Mouse (Mus musculus) neural tube, embryonic 14.5 days (tissue): ENCODE measurements around the gene Olfr1487. TPM values are rescaled to one million over a fixed set of nuclear protein-coding genes. Genes with fewer than 3 reads are reported as not detected.
"Not testable (repeated sequence)": the region's sequence is repeated elsewhere in the genome, so short reads cannot be mapped to it uniquely, and the experiment has no call there.

Experiments
- ATAC-seq: fragments of 200-750 bp; cut with Nextera tagmentation; 2 replicates; pipeline ENCODE4 v1.8.0; 2017; ENCODE audit warnings: low read depth, mild to moderate bottlenecking, moderate TSS enrichment, moderate library complexity
- H3K27ac ChIP-seq: fragments of 300-500 bp; sonication (generic); 2 replicates; pipeline ENCODE4 v1.5.1; 2014; ENCODE audit warnings: low read depth, mild to moderate bottlenecking, control low read depth, low read length, moderate library complexity, mixed read lengths
- H3K27me3 ChIP-seq: fragments of 300-500 bp; sonication (generic); 2 replicates; pipeline ENCODE4 v1.6.1; 2014; ENCODE audit warnings: low read length; ENCODE audit not compliant: control insufficient read depth, insufficient read depth
- H3K36me3 ChIP-seq: fragments of 300-500 bp; sonication (generic); 2 replicates; pipeline ENCODE4 v1.6.1; 2014; ENCODE audit warnings: low read length, mixed read lengths; ENCODE audit not compliant: control insufficient read depth, insufficient read depth
- H3K4me1 ChIP-seq: fragments of 300-500 bp; sonication (generic); 2 replicates; pipeline ENCODE4 v1.6.1; 2014; ENCODE audit warnings: low read length; ENCODE audit not compliant: control insufficient read depth, insufficient read depth
- H3K4me2 ChIP-seq: fragments of 300-500 bp; sonication (generic); 2 replicates; pipeline ENCODE4 v1.6.1; 2014; ENCODE audit warnings: mild to moderate bottlenecking, low read depth, low read length, control low read depth
- H3K4me3 ChIP-seq: fragments of 300-500 bp; sonication (generic); 2 replicates; pipeline ENCODE4 v1.5.1; 2014; ENCODE audit warnings: low read depth, low read length, control low read depth, mixed read lengths
- H3K9ac ChIP-seq: fragments of 300-500 bp; sonication (generic); replicated peaks from 2 replicates; pipeline ENCODE4 v1.6.1; 2014; ENCODE audit warnings: low read depth, mild to moderate bottlenecking, control low read depth, low read length, mixed read lengths
- H3K9me3 ChIP-seq: fragments of 300-500 bp; sonication (generic); 2 replicates; pipeline ENCODE4 v1.6.1; 2016; ENCODE audit warnings: low read length; ENCODE audit not compliant: control insufficient read depth
- WGBS: fragments of 180-500 bp; shearing (Covaris S2); extraction: QIAGEN DNeasy Blood & Tissue Kit; methylation state at CpG from one replicate; pipeline ENCODE4 v1.1.7; 2014; 5-methylcytosine and 5-hydroxymethylcytosine counted together
- microRNA-seq: library from miRNA; unstranded; fragments of <30 nt; microRNA quantifications from one replicate; pipeline ENCODE4, GENCODE M21; 2016
- polyA plus RNA-seq: library from polyadenylated mRNA; unstranded; fragments of >200 nt; fragmentation: Nextera tagmentation; extraction: Ambion mirVana; gene quantifications from 2 replicates; pipeline ENCODE4 v1.2.1, GENCODE M21; 2014

Olfr1487 gene
- polyA plus RNA-seq, result not detected in 2 replicates

DNA sequence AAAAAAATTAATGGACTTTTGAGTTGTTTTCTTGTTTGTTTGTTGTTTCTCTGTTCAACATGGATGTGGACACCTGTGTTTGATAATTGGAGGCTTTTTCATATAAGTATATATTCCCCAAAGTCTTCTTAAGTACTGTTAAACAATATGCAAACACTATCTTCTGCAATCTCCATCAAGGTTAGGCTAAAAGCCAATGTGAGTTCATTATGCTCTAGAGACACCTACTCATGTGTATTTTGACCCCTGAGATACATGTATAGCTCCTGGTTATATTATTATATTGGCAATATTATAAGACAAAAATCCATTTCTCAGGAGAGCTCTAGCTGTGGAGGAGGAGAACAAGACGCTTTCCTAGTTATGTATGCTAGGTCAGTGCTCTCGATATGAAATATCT is at the start of gene Olfr1487:
TSS of gene Olfr1487 (plus strand) at position 301 of the 400 bp plus-strand sequence.
- H3K9ac ChIP-seq, H3K36me3 ChIP-seq, ATAC-seq, H3K4me3 ChIP-seq, H3K27ac ChIP-seq, H3K9me3 ChIP-seq, H3K27me3 ChIP-seq, H3K4me1 ChIP-seq, H3K4me2 ChIP-seq: not testable (repeated sequence)
- WGBS, result 94% methylated on average over 2 of the region's 2 CpGs

DNA sequence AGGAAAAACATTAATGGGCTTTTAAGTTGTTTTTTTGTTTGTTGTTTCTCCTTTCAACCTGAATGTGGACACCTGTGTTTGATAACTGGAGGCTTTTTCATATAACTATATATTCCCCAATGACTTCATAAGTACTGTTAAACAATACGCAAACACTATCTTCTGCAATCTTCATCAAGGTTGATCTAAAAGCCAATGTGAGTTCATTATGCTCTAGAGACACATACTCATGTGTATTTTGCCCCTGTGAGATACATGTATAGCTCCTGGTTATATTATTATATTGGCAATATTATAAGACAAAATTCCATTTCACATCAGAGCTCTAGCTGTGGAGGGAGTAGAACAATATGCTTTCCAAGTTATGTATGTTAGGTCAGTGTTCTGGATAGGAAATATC is 34.0 kb upstream of the Olfr1487 start, which contains the start of gene Olfr1484:
TSS of gene Olfr1484 (plus strand) at position 301 of the 400 bp plus-strand sequence.
- no peak within 1 kb of the TSS for H3K27ac ChIP-seq
- H3K9ac ChIP-seq, result no peak within 1 kb of the TSS
- H3K9me3 ChIP-seq, result no peaks in the 10 kb centered on the region
- no peaks in the 10 kb centered on the region for H3K36me3 ChIP-seq
- 96% methylated on average over 1 of the region's 1 CpGs for WGBS
- no peaks in the 10 kb centered on the region for H3K4me1 ChIP-seq
- H3K4me2 ChIP-seq, result no peak within 1 kb of the TSS
- no peak for ATAC-seq
- no peaks in the 10 kb centered on the region for H3K27me3 ChIP-seq
- no peak within 1 kb of the TSS for H3K4me3 ChIP-seq

DNA sequence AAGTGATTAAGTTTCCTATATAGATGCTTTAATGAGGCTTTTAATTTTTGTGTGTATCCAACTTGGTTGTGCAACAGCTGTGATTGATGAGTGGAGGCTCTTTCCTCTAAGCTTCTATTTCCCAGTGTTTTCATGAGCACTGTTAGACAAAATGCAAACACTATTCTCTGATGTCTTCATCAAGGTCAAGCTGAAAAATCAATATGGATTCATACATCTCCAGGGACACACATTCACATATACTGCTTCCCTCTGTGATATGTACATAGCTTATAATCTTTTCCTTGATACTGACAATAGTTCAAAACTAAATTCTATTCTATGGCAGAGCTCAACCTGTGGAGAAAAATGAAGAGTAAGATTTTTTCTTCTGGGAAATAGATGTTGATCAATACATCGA is 14.1 kb downstream of the Olfr1487 start, which contains the start of gene Olfr1489:
TSS of gene Olfr1489 (plus strand) at position 301 of the 400 bp plus-strand sequence.
- Histone ChIP-seq H3K27ac (no peak within 1 kb of the TSS), H3K4me2 (no peak within 1 kb of the TSS), H3K4me3 (no peak within 1 kb of the TSS), H3K9ac (no peak within 1 kb of the TSS), H3K9me3 (no peaks in the 10 kb centered on the region), H3K4me1 (no peaks in the 10 kb centered on the region), H3K27me3 (no peaks in the 10 kb centered on the region), H3K36me3 (no peaks in the 10 kb centered on the region)
- no peak for ATAC-seq
- 94% methylated on average over 1 of the region's 1 CpGs for WGBS

DNA sequence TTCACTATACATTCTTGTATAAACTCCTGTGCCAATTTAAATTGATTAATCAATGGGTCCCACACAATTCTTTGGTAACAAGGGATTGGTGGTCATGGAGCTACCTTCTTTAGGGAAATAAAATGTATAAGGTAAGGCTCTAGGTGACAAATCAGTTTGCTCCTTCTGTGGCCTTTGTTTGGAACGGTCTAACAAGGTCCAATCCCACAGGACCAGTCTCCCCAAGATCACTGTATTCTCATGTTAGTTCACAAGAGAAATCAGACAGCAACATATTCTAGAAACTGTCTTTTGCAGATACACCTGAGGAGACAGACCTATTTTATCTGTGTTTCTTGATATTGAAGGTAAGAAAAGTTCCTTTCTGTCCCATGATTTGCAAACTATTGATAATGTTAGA is 33.6 kb downstream of the Olfr1487 start, which contains the start of gene Olfr1490:
TSS of gene Olfr1490 (plus strand) at position 301 of the 400 bp plus-strand sequence.
- Histone ChIP-seq H3K4me3 (no peak within 1 kb of the TSS), H3K36me3 (no peaks in the 10 kb centered on the region), H3K9me3 (no peaks in the 10 kb centered on the region), H3K4me2 (no peak within 1 kb of the TSS), H3K4me1 (no peaks in the 10 kb centered on the region), H3K27ac (no peak within 1 kb of the TSS), H3K27me3 (no peaks in the 10 kb centered on the region), H3K9ac (no peak within 1 kb of the TSS)
- ATAC-seq, result no peak
- WGBS, result 65% methylated on average over 1 of the region's 1 CpGs

Small RNA genes within 50 kb of the gene (microRNA-seq; reads per million reads assigned to microRNA genes)
- gene Gm22323 (not detected), gene Gm23931 (not detected)

Other genes starting within 250 kb of the Olfr1487 start
- not detected in 2 replicates for gene Olfr1469, start 209.5 kb upstream of the Olfr1487 start, polyA plus RNA-seq
- gene Olfr1471, start 174.0 kb upstream of the Olfr1487 start, polyA plus RNA-seq, result not detected in 2 replicates
- gene Olfr1472, start 161.3 kb upstream of the Olfr1487 start, polyA plus RNA-seq, result not detected in 2 replicates
- not detected in 2 replicates for gene Olfr1474, start 147.8 kb upstream of the Olfr1487 start, polyA plus RNA-seq
- not detected in 2 replicates for gene Olfr1475, start 137.2 kb upstream of the Olfr1487 start, polyA plus RNA-seq
- gene Olfr1477, start 116.8 kb upstream of the Olfr1487 start, polyA plus RNA-seq, result not detected in 2 replicates
- not detected in 2 replicates for gene Olfr1480, start 89.5 kb upstream of the Olfr1487 start, polyA plus RNA-seq
- gene Olfr1484, start 33.9 kb upstream of the Olfr1487 start, polyA plus RNA-seq, result not detected in 2 replicates
- gene Olfr1489, start 14.2 kb downstream of the Olfr1487 start, polyA plus RNA-seq, result not detected in 2 replicates
- gene Olfr1490, start 33.7 kb downstream of the Olfr1487 start, polyA plus RNA-seq, result not detected in 2 replicates
- not detected in 2 replicates for gene Olfr1491, start 79.9 kb downstream of the Olfr1487 start, polyA plus RNA-seq
- not detected in 2 replicates for gene Olfr1493-ps1, start 105.9 kb downstream of the Olfr1487 start, polyA plus RNA-seq
- not detected in 2 replicates for gene Olfr1494, start 122.4 kb downstream of the Olfr1487 start, polyA plus RNA-seq
- gene Olfr1495, start 147.2 kb downstream of the Olfr1487 start, polyA plus RNA-seq, result not detected in 2 replicates
- not detected in 2 replicates for gene Olfr1496, start 160.5 kb downstream of the Olfr1487 start, polyA plus RNA-seq
- gene Olfr1497, start 180.8 kb downstream of the Olfr1487 start, polyA plus RNA-seq, result not detected in 2 replicates
- not detected in 2 replicates for gene Olfr1499, start 202.1 kb downstream of the Olfr1487 start, polyA plus RNA-seq
- gene Olfr1500, start 213.1 kb downstream of the Olfr1487 start, polyA plus RNA-seq, result not detected in 2 replicates
- gene Olfr1501, start 233.3 kb downstream of the Olfr1487 start, polyA plus RNA-seq, result not detected in 2 replicates
- gene Olfr1502, start 244.4 kb downstream of the Olfr1487 start, polyA plus RNA-seq, result not detected in 2 replicates